Mouse (Mus musculus): ENCODE data around the gene Ccnc.

- TF ChIP-seq POLR2A (IDR thresholded peaks at IDR 0.05; ENCODE audit: borderline replicate concordance, low read depth, low read length) (no peak), CTCF (IDR thresholded peaks at IDR 0.05; ENCODE audit: low read depth, low read length) (no peak)
Measured at GRCm38 (mm10) chr4:21686934-21687333, 40.6 kb upstream of the Ccnc start.

Data from bone marrow macrophage, adult 2 months (primary cell).